In genomic region chr3:129286426-129286825, GRCm38 (mm10) we compare ENCODE assay signal across 13 mouse cellular contexts. TPM values are rescaled to one million over a fixed set of nuclear protein-coding genes. Genes with fewer than 3 reads are reported as not detected.
DNase-seq lines count a peak whose midpoint lies in the region.
"Had no signal": no experiment of that assay in that cellular context is flagged by ENCODE, and none has a peak within 500 bp of the region (broad histone marks: within the 10 kb centered on the region; RNA-seq: fewer than 3 reads in every experiment).

No protein-coding gene starts in this region.

- peak; percentile 32 for DNase-seq in adrenal gland, postnatal 10 days
- DNase-seq in adrenal gland, adult (ENCODE audit: inconsistent age in 2 of 2, low spot score in 1 of 2), result no peak
- DNase-seq in heart, adult 11 months, result peak; percentile 70
- no peak for DNase-seq in heart, postnatal 4 days
- DNase-seq in fat pad, adult 2 months (ENCODE audit: extremely low read depth, low read depth, low spot score), result peak; percentile 11
- DNase-seq: adrenal gland, adult 2 months; adrenal gland, postnatal 36 days; B cell, adult 2 months; cerebellum, adult 11-12 months; cerebellum, adult 2 months; cerebellum, adult 9-10 months; cerebellum, postnatal 25 days had no signal

RNA-seq across cellular contexts. Expression of gene Enpep, which starts 46.1 kb away (rescaled TPM):
- 10 to 100 TPM in 1 of 2 experiments, 1 to 10 TPM in 1; 9.1 to 11.1 TPM for total RNA-seq in adrenal gland, postnatal 10 days (2021)
- 1 to 10 TPM; 8.3 to 8.8 TPM for total RNA-seq in heart, postnatal 4 days (2021)
- total RNA-seq: CH12.LX had no signal

Comparison
In these comparisons a context has a peak if more than half of its experiments do, and no peak if none do; other contexts are left out.
1. DNase-seq: peak in adrenal gland, postnatal 10 days (single experiment), heart, adult 11 months (single experiment) and fat pad, adult 2 months (single experiment); none in adrenal gland, adult (0 of 2) and heart, postnatal 4 days (single experiment).